Mouse (Mus musculus): ENCODE data around the gene Gm26965. TPM values are rescaled to one million over a fixed set of nuclear protein-coding genes. Genes with fewer than 3 reads are reported as not detected.

The Gm26965 gene
- polyA plus RNA-seq (2012; rRNA removed) = 0.05 TPM in 1 of 2 replicates, not detected in the other

DNA sequence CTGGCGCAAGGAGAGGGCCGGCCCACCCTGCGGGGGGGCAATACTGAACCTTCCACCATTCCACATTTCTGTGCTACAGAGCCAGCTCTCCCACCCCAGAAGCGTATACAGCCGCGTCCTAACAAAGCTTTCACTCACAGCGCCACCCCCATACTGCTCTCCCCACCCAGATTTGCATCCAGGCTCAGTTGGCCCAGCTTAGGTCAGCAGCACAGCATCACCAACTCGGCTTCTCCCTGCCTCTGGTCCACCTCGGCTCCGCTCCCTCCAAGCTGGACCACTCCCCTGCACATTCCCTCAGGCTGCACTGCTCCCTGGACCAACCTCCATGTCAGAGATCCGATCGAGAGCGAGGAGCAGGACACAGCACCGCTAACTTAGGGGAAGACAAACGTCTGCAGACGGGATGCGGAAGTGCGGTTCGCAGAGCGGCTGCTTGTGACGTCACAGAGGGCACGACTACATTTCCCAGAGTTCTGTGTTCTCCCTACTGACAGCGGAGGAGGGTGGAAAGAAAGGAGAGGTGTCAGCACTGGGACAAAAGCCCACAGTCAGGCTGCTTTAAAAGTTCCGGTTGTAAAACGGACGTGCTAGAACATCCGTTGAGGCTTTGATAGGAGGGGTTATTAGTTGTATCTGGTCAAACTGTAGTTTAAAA is at the start of gene Gm26965, which contains the start of gene Zfp87:
Gene Gm26965, minus strand, starts transcription at position 399 of the 658 bp plus-strand sequence.
Gene Zfp87, minus strand, starts transcription at position 425 of the 658 bp plus-strand sequence.

GRCm38 (mm10) chr13:67553730-67554129 is 27.8 kb upstream of the Gm26965 start, which contains the start of gene Zfp748:
Gene Zfp748 (minus strand): TSS chr13:67553830.

GRCm38 (mm10) chr13:67500084-67500719 is 25.7 kb downstream of the Gm26965 start, which contains the start of gene Zfp58:
Gene Zfp58 (minus strand): TSS chr13:67500555.

DNA sequence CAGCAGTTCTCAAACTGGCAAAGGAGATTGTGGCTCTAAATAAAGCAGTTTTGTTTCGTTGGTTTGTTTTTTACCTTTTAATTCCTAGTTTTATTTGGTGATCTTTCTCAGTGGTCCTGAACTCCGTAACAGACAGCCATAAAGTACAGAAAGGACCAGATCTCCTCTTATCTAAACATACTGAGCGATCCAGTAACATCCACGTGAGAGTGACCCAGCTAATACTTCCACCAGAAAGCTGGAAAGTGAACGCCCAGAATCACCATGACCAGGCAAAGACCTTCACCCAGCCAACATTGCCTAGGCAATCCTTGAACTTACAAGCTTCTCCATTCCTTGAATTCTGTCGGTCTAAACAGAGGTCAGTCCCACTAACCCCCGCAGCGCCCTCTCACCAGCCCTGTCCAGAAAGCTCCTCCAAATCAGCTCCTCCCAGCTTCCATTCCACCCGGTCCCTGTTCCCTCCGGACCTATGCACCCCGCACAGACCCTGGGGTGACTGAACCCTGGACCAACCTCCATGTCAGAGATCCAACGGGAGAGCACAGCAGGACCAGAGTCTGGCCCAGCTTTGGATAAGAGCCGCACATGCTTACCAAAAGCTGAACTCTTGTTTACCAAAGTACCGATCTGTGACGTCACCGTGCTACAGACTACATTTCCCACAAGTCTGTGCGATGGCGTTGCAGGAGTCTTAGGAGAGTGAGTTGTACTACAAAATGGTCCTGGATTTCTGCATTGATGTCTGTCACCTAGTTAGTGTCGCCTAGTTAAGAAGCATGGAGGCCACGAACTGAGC is 42.1 kb downstream of the Gm26965 start, which contains the start of gene Zfp874b:
Gene Zfp874b, minus strand, starts transcription at position 634 of the 799 bp plus-strand sequence.

GRCm38 (mm10) chr13:67451172-67452020 is 74.6 kb downstream of the Gm26965 start, which contains the start of gene Zfp874a:
Gene Zfp874a (minus strand): TSS chr13:67451624.

Other genes with a start within 250 kb of the Gm26965 start
- gene Zfp458, start 247.7 kb downstream of the Gm26965 start, polyA plus RNA-seq (2012; rRNA removed) = 3.0 and 3.6 TPM in 2 replicates
- 2.1 and 2.5 TPM in 2 replicates for gene Zfp457, start 219.7 kb downstream of the Gm26965 start, polyA plus RNA-seq (2012; rRNA removed)
- 2.3 and 2.5 TPM in 2 replicates for gene Zfp595, start 193.6 kb downstream of the Gm26965 start, polyA plus RNA-seq (2012; rRNA removed)
- gene Gm28044, start 165.6 kb downstream of the Gm26965 start, polyA plus RNA-seq (2012; rRNA removed) = not detected in 2 replicates
- gene Zfp953, start 165.5 kb downstream of the Gm26965 start, polyA plus RNA-seq (2012; rRNA removed) = 0.59 and 0.71 TPM in 2 replicates
- 0.18 TPM in 1 of 2 replicates, not detected in the other for gene Gm28041, start 150.4 kb downstream of the Gm26965 start, polyA plus RNA-seq (2012; rRNA removed)
- gene Zfp456, start 150.3 kb downstream of the Gm26965 start, polyA plus RNA-seq (2012; rRNA removed) = 0.47 and 0.48 TPM in 2 replicates
- gene Zfp429, start 126.3 kb downstream of the Gm26965 start, polyA plus RNA-seq (2012; rRNA removed) = 3.7 and 5.1 TPM in 2 replicates
- 0.84 and 1.1 TPM in 2 replicates for gene Zfp459, start 104.7 kb downstream of the Gm26965 start, polyA plus RNA-seq (2012; rRNA removed)
- 2.9 and 3.1 TPM in 2 replicates for gene Zfp874a, start 74.5 kb downstream of the Gm26965 start, polyA plus RNA-seq (2012; rRNA removed)
- gene Zfp874b, start 41.9 kb downstream of the Gm26965 start, polyA plus RNA-seq (2012; rRNA removed) = 3.9 and 4.0 TPM in 2 replicates
- gene Zfp58, start 25.6 kb downstream of the Gm26965 start, polyA plus RNA-seq (2012; rRNA removed) = 5.7 and 6.2 TPM in 2 replicates
- gene Zfp87, start within 50 bp of the Gm26965 start, polyA plus RNA-seq (2012; rRNA removed) = 23.0 and 23.8 TPM in 2 replicates
- 8.4 and 9.1 TPM in 2 replicates for gene Zfp748, start 27.7 kb upstream of the Gm26965 start, polyA plus RNA-seq (2012; rRNA removed)
- 2.8 and 3.0 TPM in 2 replicates for gene Zfp729b, start 83.6 kb upstream of the Gm26965 start, polyA plus RNA-seq (2012; rRNA removed)
- gene Gm49345, start 111.6 kb upstream of the Gm26965 start, polyA plus RNA-seq (2012; rRNA removed) = not detected in 2 replicates
- 3.4 and 4.6 TPM in 2 replicates for gene Zfp729a, start 111.6 kb upstream of the Gm26965 start, polyA plus RNA-seq (2012; rRNA removed)
- 9.3 and 10.6 TPM in 2 replicates for gene Zfp738, start 160.9 kb upstream of the Gm26965 start, polyA plus RNA-seq (2012; rRNA removed)
- 6.9 and 8.0 TPM in 2 replicates for gene Zfp65, start 203.0 kb upstream of the Gm26965 start, polyA plus RNA-seq (2012; rRNA removed)
- gene Zfp85, start 229.1 kb upstream of the Gm26965 start, polyA plus RNA-seq (2012; rRNA removed) = 5.5 and 5.6 TPM in 2 replicates